Mouse (Mus musculus): ENCODE results near the gene Nmd3. TPM values are rescaled to one million over a fixed set of nuclear protein-coding genes. Genes with fewer than 3 reads are reported as not detected.

Gene Nmd3
- polyA plus RNA-seq, 1 experiment, result 60.2 TPM

DNA sequence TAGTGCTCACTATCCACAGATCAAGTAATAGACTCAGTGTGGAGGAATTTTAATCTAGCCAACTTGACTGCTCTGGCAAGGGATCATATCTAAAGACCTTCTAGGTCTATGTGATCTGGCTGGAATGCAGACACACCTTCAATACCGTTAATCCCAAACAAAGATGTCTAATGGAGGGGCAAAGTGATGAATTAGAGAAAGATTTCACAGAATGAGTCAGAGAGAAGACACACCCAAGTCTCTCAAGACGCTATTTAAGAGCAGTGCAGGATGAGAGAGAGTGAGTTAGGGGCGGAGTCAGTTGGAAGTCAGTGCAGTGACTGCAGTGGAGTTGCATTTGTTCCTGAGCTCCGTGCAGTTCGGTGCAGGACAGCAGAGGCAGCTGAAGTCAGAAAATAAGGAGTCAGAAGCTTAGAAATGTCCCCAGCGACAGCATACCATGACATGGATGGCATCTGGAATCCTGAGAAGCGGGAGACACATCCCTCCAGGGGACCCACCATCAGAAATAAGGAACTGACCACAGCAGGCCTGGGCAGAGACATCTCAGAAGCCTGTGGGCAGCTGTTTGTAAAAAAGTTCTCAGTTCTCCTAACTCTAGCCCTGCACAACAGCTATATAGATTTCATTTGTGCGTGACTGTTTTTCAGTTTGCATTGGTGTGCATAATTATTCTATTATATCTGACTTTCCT is 9.7 kb upstream of the Nmd3 start:
- Histone ChIP-seq H3K4me3 (no peak overlapping the region), H3K36me3 (ENCODE audit: control insufficient read depth, insufficient read depth) (no peaks in the 10 kb centered on the region), H3K4me2 (ENCODE audit: low read depth) (no peak overlapping the region), H3ac (ENCODE audit: control insufficient read depth, insufficient read length) (no peak overlapping the region), H3K27me3 (ENCODE audit: control insufficient read depth, insufficient read depth, insufficient read length) (no peaks in the 10 kb centered on the region), H3K79me2 (ENCODE audit: control insufficient read depth, insufficient read depth) (no peaks in the 10 kb centered on the region)
- TF ChIP-seq CEBPB (IDR thresholded peaks at IDR 0.05; ENCODE audit: insufficient read depth, poor library complexity, severe bottlenecking) (no peak), POLR2A (IDR thresholded peaks at IDR 0.05; ENCODE audit: insufficient read length, low read depth) (no peak), MAX (IDR thresholded peaks at IDR 0.05; ENCODE audit: low read depth) (no peak), POLR2AphosphoS2 (IDR thresholded peaks at IDR 0.05; ENCODE audit: insufficient read length, low read depth) (no peak), USF1 (IDR thresholded peaks at IDR 0.05; ENCODE audit: low read depth) (no peak), MYOD1 (IDR thresholded peaks at IDR 0.05; ENCODE audit: control insufficient read depth in 1 of 3, insufficient read length in 2 of 3, low read depth in 2 of 3) (no peak), REST (IDR thresholded peaks at IDR 0.05; ENCODE audit: insufficient read depth, insufficient read length) (no peak), TCF3 (IDR thresholded peaks at IDR 0.05; ENCODE audit: insufficient read length, low read depth) (no peak), MYOG (IDR thresholded peaks at IDR 0.05; ENCODE audit: control insufficient read depth in 1 of 3, insufficient read depth in 1 of 3, insufficient read length in 2 of 3, low read depth in 2 of 3) (no peak), E2F4 (IDR thresholded peaks at IDR 0.05; ENCODE audit: insufficient read depth) (no peak), TCF12 (IDR thresholded peaks at IDR 0.05; ENCODE audit: insufficient read depth, poor library complexity, severe bottlenecking) (no peak), SRF (IDR thresholded peaks at IDR 0.05; ENCODE audit: control insufficient read depth, insufficient read length, low read depth) (no peak)

GRCm38 (mm10) chr3:69717476-69717875 is 4.3 kb upstream of the Nmd3 start:
- H3K36me3 ChIP-seq (ENCODE audit: control insufficient read depth, insufficient read depth), result no peaks in the 10 kb centered on the region
- no peak overlapping the region for H3ac ChIP-seq (ENCODE audit: control insufficient read depth, insufficient read length)

DNA sequence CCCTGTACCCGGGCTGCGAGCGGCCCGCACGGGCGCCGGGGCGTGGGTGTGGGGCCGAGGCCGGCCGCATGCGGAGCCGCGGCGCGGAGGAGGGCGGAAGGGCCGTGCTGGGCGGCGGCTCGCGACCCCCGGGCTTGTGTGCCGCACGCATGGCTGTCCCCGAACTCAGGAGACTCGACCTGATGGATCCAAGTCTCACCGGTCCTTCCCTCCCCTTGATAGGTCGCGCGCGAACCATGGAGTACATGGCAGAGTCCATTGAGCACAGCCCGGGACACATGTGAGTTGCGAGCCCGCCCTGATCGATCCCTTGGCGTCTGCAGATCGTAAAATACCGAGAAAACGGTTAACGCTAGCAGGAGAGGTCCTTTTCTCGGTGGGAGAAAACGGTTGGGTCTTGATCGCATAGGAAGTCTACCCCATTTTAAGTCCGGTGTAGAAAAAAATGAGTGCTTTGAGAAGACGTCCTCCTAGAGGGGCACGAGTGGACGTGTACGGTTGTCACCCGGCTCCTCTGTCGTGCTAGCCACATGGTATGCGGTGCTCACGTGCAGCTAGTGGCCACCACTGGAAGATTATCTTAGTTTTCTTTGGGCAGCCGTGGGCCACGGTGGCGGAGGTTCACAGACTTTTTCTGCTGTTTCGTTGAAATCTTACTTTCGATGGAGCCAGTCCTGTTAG is 542 bp downstream of the Nmd3 start:
- peak overlapping the region; percentile 88 for H3K4me2 ChIP-seq (ENCODE audit: low read depth)
- H3ac ChIP-seq (ENCODE audit: control insufficient read depth, insufficient read length), result peak overlapping the region; percentile 71
- H3K79me2 ChIP-seq (ENCODE audit: control insufficient read depth, insufficient read depth), result peaks cover 53% of the 10 kb centered on the region
- TF ChIP-seq CEBPB (IDR thresholded peaks at IDR 0.05; ENCODE audit: insufficient read depth, poor library complexity, severe bottlenecking) (no peak), MYOG (IDR thresholded peaks at IDR 0.05; ENCODE audit: control insufficient read depth in 1 of 3, insufficient read depth in 1 of 3, insufficient read length in 2 of 3, low read depth in 2 of 3) (no peak), E2F4 (IDR thresholded peaks at IDR 0.05; ENCODE audit: insufficient read depth) (no peak), MYOD1 (IDR thresholded peaks at IDR 0.05; ENCODE audit: control insufficient read depth in 1 of 3, insufficient read length in 2 of 3, low read depth in 2 of 3) (no peak), SRF (IDR thresholded peaks at IDR 0.05; ENCODE audit: control insufficient read depth, insufficient read length, low read depth) (no peak), MAX (IDR thresholded peaks at IDR 0.05; ENCODE audit: low read depth) (no peak), POLR2A (IDR thresholded peaks at IDR 0.05; ENCODE audit: insufficient read length, low read depth) (no peak), REST (IDR thresholded peaks at IDR 0.05; ENCODE audit: insufficient read depth, insufficient read length) (no peak), POLR2AphosphoS2 (IDR thresholded peaks at IDR 0.05; ENCODE audit: insufficient read length, low read depth) (no peak), USF1 (IDR thresholded peaks at IDR 0.05; ENCODE audit: low read depth) (no peak), TCF3 (IDR thresholded peaks at IDR 0.05; ENCODE audit: insufficient read length, low read depth) (no peak), TCF12 (IDR thresholded peaks at IDR 0.05; ENCODE audit: insufficient read depth, poor library complexity, severe bottlenecking) (no peak)
- peak overlapping the region; percentile 70 for H3K4me3 ChIP-seq
- H3K36me3 ChIP-seq (ENCODE audit: control insufficient read depth, insufficient read depth), result peaks cover 7% of the 10 kb centered on the region
- H3K27me3 ChIP-seq (ENCODE audit: control insufficient read depth, insufficient read depth, insufficient read length), result no peaks in the 10 kb centered on the region

More at GRCm38 (mm10) chr3:69717476-69717875, 4.3 kb upstream of the Nmd3 start:
- Histone ChIP-seq H3K27me3 (ENCODE audit: control insufficient read depth, insufficient read depth, insufficient read length) (no peaks in the 10 kb centered on the region), H3K4me3 (no peak overlapping the region), H3K79me2 (ENCODE audit: control insufficient read depth, insufficient read depth) (peaks cover 4% of the 10 kb centered on the region), H3K4me2 (ENCODE audit: low read depth) (no peak overlapping the region)
- TF ChIP-seq TCF12 (IDR thresholded peaks at IDR 0.05; ENCODE audit: insufficient read depth, poor library complexity, severe bottlenecking) (no peak), TCF3 (IDR thresholded peaks at IDR 0.05; ENCODE audit: insufficient read length, low read depth) (no peak), CEBPB (IDR thresholded peaks at IDR 0.05; ENCODE audit: insufficient read depth, poor library complexity, severe bottlenecking) (no peak), MYOD1 (IDR thresholded peaks at IDR 0.05; ENCODE audit: control insufficient read depth in 1 of 3, insufficient read length in 2 of 3, low read depth in 2 of 3) (no peak), E2F4 (IDR thresholded peaks at IDR 0.05; ENCODE audit: insufficient read depth) (no peak), POLR2AphosphoS2 (IDR thresholded peaks at IDR 0.05; ENCODE audit: insufficient read length, low read depth) (no peak), POLR2A (IDR thresholded peaks at IDR 0.05; ENCODE audit: insufficient read length, low read depth) (no peak), MAX (IDR thresholded peaks at IDR 0.05; ENCODE audit: low read depth) (no peak), USF1 (IDR thresholded peaks at IDR 0.05; ENCODE audit: low read depth) (no peak), REST (IDR thresholded peaks at IDR 0.05; ENCODE audit: insufficient read depth, insufficient read length) (no peak), SRF (IDR thresholded peaks at IDR 0.05; ENCODE audit: control insufficient read depth, insufficient read length, low read depth) (no peak)

DNA sequence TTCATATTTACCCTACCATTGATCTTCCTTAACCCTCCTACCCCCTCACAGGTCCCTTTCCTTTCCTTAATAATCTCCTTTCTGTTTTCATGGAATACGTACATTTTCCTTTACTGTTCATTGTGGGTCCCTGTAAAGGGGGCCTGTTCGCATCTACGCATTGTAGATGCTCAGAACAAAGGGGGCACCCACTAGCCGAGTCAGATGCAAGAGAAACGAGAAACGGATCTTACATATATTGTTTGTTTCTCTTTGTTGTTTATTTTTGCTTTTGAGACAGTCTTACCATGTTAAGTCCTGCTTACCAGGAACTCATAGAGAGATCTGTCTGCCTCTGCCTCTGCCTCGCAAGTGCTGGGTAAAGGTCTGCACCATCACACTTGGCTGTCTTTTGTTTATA is 1.4 kb downstream of the Nmd3 start:
- Histone ChIP-seq H3K4me2 (ENCODE audit: low read depth) (peak overlapping the region; percentile 88), H3K27me3 (ENCODE audit: control insufficient read depth, insufficient read depth, insufficient read length) (no peaks in the 10 kb centered on the region), H3K36me3 (ENCODE audit: control insufficient read depth, insufficient read depth) (peaks cover 14% of the 10 kb centered on the region), H3ac (ENCODE audit: control insufficient read depth, insufficient read length) (peak overlapping the region; percentile 71), H3K79me2 (ENCODE audit: control insufficient read depth, insufficient read depth) (peaks cover 61% of the 10 kb centered on the region), H3K4me3 (peak overlapping the region; percentile 70)
- TF ChIP-seq SRF (IDR thresholded peaks at IDR 0.05; ENCODE audit: control insufficient read depth, insufficient read length, low read depth), result no peak
- TF ChIP-seq TCF12 (IDR thresholded peaks at IDR 0.05; ENCODE audit: insufficient read depth, poor library complexity, severe bottlenecking), result no peak
- no peak for TF ChIP-seq MYOD1 (IDR thresholded peaks at IDR 0.05; ENCODE audit: control insufficient read depth in 1 of 3, insufficient read length in 2 of 3, low read depth in 2 of 3)
- no peak for TF ChIP-seq MYOG (IDR thresholded peaks at IDR 0.05; ENCODE audit: control insufficient read depth in 1 of 3, insufficient read depth in 1 of 3, insufficient read length in 2 of 3, low read depth in 2 of 3)
- TF ChIP-seq CEBPB (IDR thresholded peaks at IDR 0.05; ENCODE audit: insufficient read depth, poor library complexity, severe bottlenecking), result no peak
- TF ChIP-seq E2F4 (IDR thresholded peaks at IDR 0.05; ENCODE audit: insufficient read depth), result no peak
- no peak for TF ChIP-seq POLR2AphosphoS2 (IDR thresholded peaks at IDR 0.05; ENCODE audit: insufficient read length, low read depth)
- TF ChIP-seq USF1 (IDR thresholded peaks at IDR 0.05; ENCODE audit: low read depth), result no peak
- TF ChIP-seq MAX (IDR thresholded peaks at IDR 0.05; ENCODE audit: low read depth), result no peak
- no peak for TF ChIP-seq TCF3 (IDR thresholded peaks at IDR 0.05; ENCODE audit: insufficient read length, low read depth)
